Mouse (Mus musculus): ENCODE measurements around the gene Eva1a.

GRCm38 (mm10) chr6:82059896-82060295 is 19.1 kb downstream of the Eva1a start:
- TF ChIP-seq CTCF (IDR thresholded peaks at IDR 0.05; ENCODE audit: borderline replicate concordance, insufficient read depth, low read depth, low read length), result no peak
- TF ChIP-seq POLR2A (IDR thresholded peaks at IDR 0.05; ENCODE audit: borderline replicate concordance, insufficient read depth, low read length), result no peak
